8 mouse cellular contexts compared by ENCODE assay signal in the genomic region with DNA sequence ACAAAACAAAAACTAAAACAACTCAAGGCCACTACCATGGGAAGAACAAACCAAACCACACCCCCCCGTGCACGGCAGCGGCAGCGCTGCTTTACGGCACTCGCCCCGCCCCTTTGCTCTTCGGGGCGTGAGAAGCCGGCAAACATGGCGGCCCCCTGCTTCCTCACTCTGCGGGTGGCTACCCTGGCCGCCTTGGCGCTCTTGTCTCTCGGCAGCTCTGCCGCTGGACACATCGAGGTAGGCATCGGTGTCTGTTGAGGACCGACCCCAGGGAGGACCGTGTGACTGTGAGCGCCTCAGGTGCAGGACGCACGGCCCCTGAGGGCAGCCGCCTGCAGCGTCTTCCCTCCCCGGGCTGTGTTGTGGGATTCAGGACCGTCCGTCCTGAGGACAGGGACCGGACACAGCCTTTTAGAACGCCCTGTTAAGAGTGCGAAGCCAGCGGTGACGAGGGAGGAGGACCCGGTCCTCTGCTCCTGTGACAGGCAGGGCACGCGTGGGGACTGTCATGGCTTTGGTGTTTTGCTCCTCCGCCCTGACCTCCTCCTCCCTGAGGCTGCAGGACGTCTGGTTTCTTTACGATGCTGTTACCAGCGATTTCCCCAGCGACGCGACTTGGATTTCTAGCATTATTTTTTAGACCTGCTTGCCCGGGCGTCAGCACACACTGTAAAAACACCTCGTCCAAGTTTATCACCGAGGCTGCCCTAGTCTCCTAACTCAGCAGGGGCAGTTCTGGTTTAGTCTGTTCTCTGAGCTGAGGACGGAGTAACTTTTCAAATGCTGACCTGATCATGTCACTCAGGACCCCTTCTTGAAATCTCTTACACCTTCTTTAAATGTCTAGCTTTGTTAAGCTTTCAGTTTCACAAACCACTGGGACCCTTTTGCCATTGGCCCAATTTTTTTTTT. TPM values are rescaled to one million over a fixed set of nuclear protein-coding genes. Genes with fewer than 3 reads are reported as not detected.
DNase-seq lines count a peak whose midpoint lies in the region; ATAC-seq and TF ChIP-seq lines count a peak whose summit lies in the region.

TSS of gene Pigk (plus strand) at position 110 of the 912 bp plus-strand sequence.

- peak within 1 kb of the TSS; percentile 83 for H3K4me2 ChIP-seq in forebrain, embryonic 14.5 days (ENCODE audit: low read length)

- TF ChIP-seq CTCF in ES-Bruce4 (IDR thresholded peaks at IDR 0.05; ENCODE audit: low read depth, low read length): no peak
- TF ChIP-seq CTCF in lung, adult 2 months (IDR thresholded peaks at IDR 0.05; ENCODE audit: insufficient read depth, low read length): no peak

- H3K27ac ChIP-seq in ES-Bruce4 (ENCODE audit: insufficient read depth, low read length): no peak within 1 kb of the TSS
- H3K27ac ChIP-seq in forebrain, embryonic 14.5 days (ENCODE audit: low read depth, low read length): peak within 1 kb of the TSS; percentile 33; the same call in 1 of the 2 replicates

- TF ChIP-seq POLR2A in ES-Bruce4 (IDR thresholded peaks at IDR 0.05; ENCODE audit: insufficient read depth, low read length): peak; percentile 24
- TF ChIP-seq POLR2A in lung, adult 2 months (IDR thresholded peaks at IDR 0.05; ENCODE audit: borderline replicate concordance, extremely low read depth, low read depth, low read length): peak; percentile 59; the same call in 1 of the 2 replicates

- H3K4me3 ChIP-seq in ES-Bruce4 (ENCODE audit: low read depth, low read length): peak within 1 kb of the TSS; percentile 62
- peak within 1 kb of the TSS; percentile 98 for H3K4me3 ChIP-seq in forebrain, embryonic 14.5 days (ENCODE audit: low read depth, low read length)
- peak within 1 kb of the TSS; percentile 92 for H3K4me3 ChIP-seq in lung, adult 2 months (replicated peaks; ENCODE audit: extremely low read depth, low read depth, low read length)

- intact Hi-C loops in heart, postnatal 14 days (cut with DNase I): loop anchor here (5.0 to 10.0 kb wide), 2 partner anchors 33 to 239 kb away; no protein-coding TSS in a partner anchor

- WGBS in forebrain, embryonic 14.5 days: under 1% methylated on average over 48 of the region's 48 CpGs
- WGBS in lung, adult 2 months: 1% methylated on average over 48 of the region's 48 CpGs

- no peaks in the 10 kb centered on the region for H3K4me1 ChIP-seq in ES-Bruce4 (ENCODE audit: control insufficient read depth, insufficient read depth, low read length)
- H3K4me1 ChIP-seq in forebrain, embryonic 14.5 days (ENCODE audit: control insufficient read depth, insufficient read depth, low read length): peaks cover 6% of the 10 kb centered on the region; the same call in 1 of the 2 replicates
- no peaks in the 10 kb centered on the region for H3K4me1 ChIP-seq in lung, adult 2 months (ENCODE audit: control insufficient read depth, insufficient read depth, low read length)

- DNase-seq in forebrain, embryonic 14.5 days (ENCODE audit: low spot score): peak; percentile 93
- DNase-seq in heart, postnatal 14 days: peak; percentile 93 to 97
- DNase-seq in layer of hippocampus, adult 18-20 months (ENCODE audit: low spot score in 2 of 2): peak; percentile 85 to 89
- DNase-seq in lung, adult 2 months: peak; percentile 95
- DNase-seq in thymus, adult 18-20 months: peak; percentile 80 to 84

- TF ChIP-seq EP300 in ES-Bruce4 (IDR thresholded peaks at IDR 0.05; ENCODE audit: insufficient read depth, low read depth, low read length): no peak

- H3K27me3 ChIP-seq in ES-Bruce4 (ENCODE audit: control insufficient read depth, insufficient read depth, low read length, poor library complexity, severe bottlenecking): no peaks in the 10 kb centered on the region
- H3K27me3 ChIP-seq in forebrain, embryonic 14.5 days (replicated peaks; ENCODE audit: control insufficient read depth, insufficient read depth, low read length): no peaks in the 10 kb centered on the region

- peak within 1 kb of the TSS; percentile 33 for H3K9ac ChIP-seq in ES-Bruce4 (ENCODE audit: low read depth, poor library complexity, severe bottlenecking)
- H3K9ac ChIP-seq in forebrain, embryonic 14.5 days (ENCODE audit: low read length): peak within 1 kb of the TSS; percentile 87

- no peaks in the 10 kb centered on the region for H3K36me3 ChIP-seq in ES-Bruce4 (ENCODE audit: control insufficient read depth, insufficient read depth, low read length, poor library complexity, severe bottlenecking)
- no peaks in the 10 kb centered on the region for H3K36me3 ChIP-seq in forebrain, embryonic 14.5 days (ENCODE audit: control insufficient read depth, insufficient read depth, low read length)

- H3K9me3 ChIP-seq in ES-Bruce4 (replicated peaks; ENCODE audit: control insufficient read depth, insufficient read depth, low read length, poor library complexity, severe bottlenecking): no peaks in the 10 kb centered on the region
- H3K9me3 ChIP-seq in forebrain, embryonic 14.5 days (replicated peaks; ENCODE audit: control insufficient read depth, low read length): no peaks in the 10 kb centered on the region

- peak; percentile 70 for ATAC-seq in cerebellum, adult (ENCODE audit: insufficient number of reproducible peaks, low FRiP score, low TSS enrichment)
- ATAC-seq in forebrain, embryonic 14.5 days: peak; percentile 93
- peak; percentile 92 for ATAC-seq in neutrophil, adult 5-6 weeks (ENCODE audit: extremely low read depth, insufficient number of reproducible peaks, low FRiP score, poor library complexity, severe bottlenecking)

RNA-seq across cellular contexts. Expression of gene Pigk, which starts in this region (rescaled TPM):
- polyA plus RNA-seq in ES-Bruce4 (2011; ENCODE audit: insufficient read depth, insufficient read length, low read depth, missing spikeins): 22.0 and 23.8 TPM in 2 replicates
- 34.0 and 41.4 TPM in 2 replicates for polyA plus RNA-seq in forebrain, embryonic 14.5 days (2014; fragmentation: Nextera tagmentation; extraction: Ambion mirVana)
- total RNA-seq in heart, postnatal 14 days (2021): 10 to 100 TPM; 28.8 to 30.0 TPM
- total RNA-seq in layer of hippocampus, adult 18-20 months (2021): 10 to 100 TPM; 44.1 to 50.4 TPM
- polyA plus RNA-seq in lung, adult 2 months (2012; rRNA removed): 7.6 and 12.2 TPM in 2 replicates
- total RNA-seq in neutrophil, adult 5-6 weeks (2017): 21.7 and 23.5 TPM in 2 replicates
